Mouse (Mus musculus): ENCODE data around the gene Dusp5. TPM values are rescaled to one million over a fixed set of nuclear protein-coding genes. Genes with fewer than 3 reads are reported as not detected.

The Dusp5 gene
- polyA plus RNA-seq, 1 experiment from 2014 or later, result 2.2 TPM

- 68% methylated on average over 5 of the region's 5 CpGs for WGBS
- Histone ChIP-seq H3K36me3 (ENCODE audit: control insufficient read depth, insufficient read depth, low read length) (no peaks in the 10 kb centered on the region; the same call in 1 of the 2 replicates), H3K4me2 (ENCODE audit: low read depth, low read length) (no peak overlapping the region), H3K4me1 (ENCODE audit: control insufficient read depth, insufficient read depth, low read length) (no peaks in the 10 kb centered on the region), H3K27ac (replicated peaks; ENCODE audit: low read depth, low read length) (no peak overlapping the region), H3K4me3 (ENCODE audit: low read depth, low read length) (no peak overlapping the region), H3K9ac (ENCODE audit: low read depth, low read length) (no peak overlapping the region), H3K27me3 (replicated peaks; ENCODE audit: control insufficient read depth, insufficient read depth, low read length) (no peaks in the 10 kb centered on the region), H3K9me3 (ENCODE audit: control insufficient read depth, low read length) (no peaks in the 10 kb centered on the region)
- DNase-seq (ENCODE audit: low spot score) (no peak), ATAC-seq (ENCODE audit: low read depth) (no peak)
These were observed 14.7 kb downstream of the Dusp5 start for GRCm38 (mm10) chr19:53543602-53544001.

GRCm38 (mm10) chr19:53544923-53545561 is 16.1 kb downstream of the Dusp5 start:
- 47% methylated on average over 4 of the region's 4 CpGs for WGBS

GRCm38 (mm10) chr19:53547597-53547996 is 18.7 kb downstream of the Dusp5 start:
- no peaks in the 10 kb centered on the region for H3K36me3 ChIP-seq (ENCODE audit: control insufficient read depth, insufficient read depth, low read length)
- no peak overlapping the region for H3K9ac ChIP-seq (ENCODE audit: low read depth, low read length)
- no peak overlapping the region for H3K27ac ChIP-seq (replicated peaks; ENCODE audit: low read depth, low read length)
- ATAC-seq (ENCODE audit: low read depth) (no peak), DNase-seq (ENCODE audit: low spot score) (no peak)
- no peak overlapping the region for H3K4me2 ChIP-seq (ENCODE audit: low read depth, low read length)
- no peak overlapping the region for H3K4me3 ChIP-seq (ENCODE audit: low read depth, low read length)
- 50% methylated on average over 8 of the region's 8 CpGs for WGBS
- no peaks in the 10 kb centered on the region for H3K4me1 ChIP-seq (ENCODE audit: control insufficient read depth, insufficient read depth, low read length)
- no peaks in the 10 kb centered on the region for H3K27me3 ChIP-seq (replicated peaks; ENCODE audit: control insufficient read depth, insufficient read depth, low read length)
- no peaks in the 10 kb centered on the region for H3K9me3 ChIP-seq (ENCODE audit: control insufficient read depth, low read length)

More at GRCm38 (mm10) chr19:53544923-53545561, 16.1 kb downstream of the Dusp5 start:
- Histone ChIP-seq H3K4me3 (ENCODE audit: low read depth, low read length) (no peak overlapping the region), H3K27ac (replicated peaks; ENCODE audit: low read depth, low read length) (no peak overlapping the region), H3K9ac (ENCODE audit: low read depth, low read length) (no peak overlapping the region), H3K36me3 (ENCODE audit: control insufficient read depth, insufficient read depth, low read length) (no peaks in the 10 kb centered on the region; the same call in 1 of the 2 replicates), H3K9me3 (ENCODE audit: control insufficient read depth, low read length) (no peaks in the 10 kb centered on the region), H3K4me2 (ENCODE audit: low read depth, low read length) (no peak overlapping the region), H3K27me3 (replicated peaks; ENCODE audit: control insufficient read depth, insufficient read depth, low read length) (no peaks in the 10 kb centered on the region), H3K4me1 (ENCODE audit: control insufficient read depth, insufficient read depth, low read length) (no peaks in the 10 kb centered on the region)
- no peak for ATAC-seq (ENCODE audit: low read depth)
- DNase-seq (ENCODE audit: low spot score), result no peak

GRCm38 (mm10) chr19:53550972-53551371 is 22.1 kb downstream of the Dusp5 start:
- Histone ChIP-seq H3K27ac (replicated peaks; ENCODE audit: low read depth, low read length) (no peak overlapping the region), H3K27me3 (replicated peaks; ENCODE audit: control insufficient read depth, insufficient read depth, low read length) (no peaks in the 10 kb centered on the region), H3K9me3 (ENCODE audit: control insufficient read depth, low read length) (no peaks in the 10 kb centered on the region), H3K9ac (ENCODE audit: low read depth, low read length) (no peak overlapping the region), H3K4me2 (ENCODE audit: low read depth, low read length) (no peak overlapping the region), H3K4me3 (ENCODE audit: low read depth, low read length) (no peak overlapping the region), H3K4me1 (ENCODE audit: control insufficient read depth, insufficient read depth, low read length) (no peaks in the 10 kb centered on the region), H3K36me3 (ENCODE audit: control insufficient read depth, insufficient read depth, low read length) (no peaks in the 10 kb centered on the region)
- DNase-seq (ENCODE audit: low spot score), result no peak
- ATAC-seq (ENCODE audit: low read depth), result no peak
- 86% methylated on average over 12 of the region's 12 CpGs for WGBS

GRCm38 (mm10) chr19:53552216-53552786 is 23.4 kb downstream of the Dusp5 start:
- H3K36me3 ChIP-seq (ENCODE audit: control insufficient read depth, insufficient read depth, low read length), result no peaks in the 10 kb centered on the region
- 31% methylated on average over 10 of the region's 10 CpGs for WGBS
- H3K27ac ChIP-seq (replicated peaks; ENCODE audit: low read depth, low read length), result no peak overlapping the region
- no peaks in the 10 kb centered on the region for H3K9me3 ChIP-seq (ENCODE audit: control insufficient read depth, low read length)
- H3K4me2 ChIP-seq (ENCODE audit: low read depth, low read length), result no peak overlapping the region
- no peak for DNase-seq (ENCODE audit: low spot score)
- ATAC-seq (ENCODE audit: low read depth), result no peak
- H3K4me3 ChIP-seq (ENCODE audit: low read depth, low read length), result no peak overlapping the region
- H3K9ac ChIP-seq (ENCODE audit: low read depth, low read length), result no peak overlapping the region
- no peaks in the 10 kb centered on the region for H3K27me3 ChIP-seq (replicated peaks; ENCODE audit: control insufficient read depth, insufficient read depth, low read length)
- H3K4me1 ChIP-seq (ENCODE audit: control insufficient read depth, insufficient read depth, low read length), result peaks cover 2% of the 10 kb centered on the region; the same call in 1 of the 2 replicates

GRCm38 (mm10) chr19:53552795-53553194 is 23.9 kb downstream of the Dusp5 start:
- H3K9ac ChIP-seq (ENCODE audit: low read depth, low read length), result no peak overlapping the region

GRCm38 (mm10) chr19:53554402-53554801 is 25.5 kb downstream of the Dusp5 start:
- Histone ChIP-seq H3K27me3 (replicated peaks; ENCODE audit: control insufficient read depth, insufficient read depth, low read length) (no peaks in the 10 kb centered on the region), H3K4me1 (ENCODE audit: control insufficient read depth, insufficient read depth, low read length) (peaks cover 2% of the 10 kb centered on the region; the same call in 1 of the 2 replicates), H3K27ac (replicated peaks; ENCODE audit: low read depth, low read length) (no peak overlapping the region), H3K9ac (ENCODE audit: low read depth, low read length) (no peak overlapping the region), H3K9me3 (ENCODE audit: control insufficient read depth, low read length) (no peaks in the 10 kb centered on the region), H3K4me2 (ENCODE audit: low read depth, low read length) (no peak overlapping the region), H3K4me3 (ENCODE audit: low read depth, low read length) (no peak overlapping the region), H3K36me3 (ENCODE audit: control insufficient read depth, insufficient read depth, low read length) (no peaks in the 10 kb centered on the region)
- ATAC-seq (ENCODE audit: low read depth), result no peak
- 84% methylated on average over 11 of the region's 11 CpGs for WGBS
- DNase-seq (ENCODE audit: low spot score), result no peak

More at GRCm38 (mm10) chr19:53552795-53553194, 23.9 kb downstream of the Dusp5 start:
- H3K9me3 ChIP-seq (ENCODE audit: control insufficient read depth, low read length), result no peaks in the 10 kb centered on the region
- H3K4me2 ChIP-seq (ENCODE audit: low read depth, low read length), result no peak overlapping the region
- H3K27ac ChIP-seq (replicated peaks; ENCODE audit: low read depth, low read length), result no peak overlapping the region
- ATAC-seq (ENCODE audit: low read depth) (no peak), DNase-seq (ENCODE audit: low spot score) (no peak)
- H3K27me3 ChIP-seq (replicated peaks; ENCODE audit: control insufficient read depth, insufficient read depth, low read length), result no peaks in the 10 kb centered on the region
- no peaks in the 10 kb centered on the region for H3K36me3 ChIP-seq (ENCODE audit: control insufficient read depth, insufficient read depth, low read length)
- H3K4me1 ChIP-seq (ENCODE audit: control insufficient read depth, insufficient read depth, low read length), result peaks cover 2% of the 10 kb centered on the region; the same call in 1 of the 2 replicates
- no peak overlapping the region for H3K4me3 ChIP-seq (ENCODE audit: low read depth, low read length)
- 50% methylated on average over 6 of the region's 6 CpGs for WGBS

- WGBS, result 70% methylated on average over 5 of the region's 5 CpGs
- no peaks in the 10 kb centered on the region for H3K36me3 ChIP-seq (ENCODE audit: control insufficient read depth, insufficient read depth, low read length)
- H3K27me3 ChIP-seq (replicated peaks; ENCODE audit: control insufficient read depth, insufficient read depth, low read length), result no peaks in the 10 kb centered on the region
- no peak overlapping the region for H3K4me2 ChIP-seq (ENCODE audit: low read depth, low read length)
- no peak overlapping the region for H3K4me3 ChIP-seq (ENCODE audit: low read depth, low read length)
- no peak overlapping the region for H3K27ac ChIP-seq (replicated peaks; ENCODE audit: low read depth, low read length)
- peaks cover 2% of the 10 kb centered on the region; the same call in 1 of the 2 replicates for H3K4me1 ChIP-seq (ENCODE audit: control insufficient read depth, insufficient read depth, low read length)
- H3K9ac ChIP-seq (ENCODE audit: low read depth, low read length), result no peak overlapping the region
- DNase-seq (ENCODE audit: low spot score), result no peak
- H3K9me3 ChIP-seq (ENCODE audit: control insufficient read depth, low read length), result no peaks in the 10 kb centered on the region
- ATAC-seq (ENCODE audit: low read depth), result no peak
These were observed 26.2 kb downstream of the Dusp5 start for GRCm38 (mm10) chr19:53554981-53555616.
